Mouse (Mus musculus) myocyte (in vitro differentiated cells): ENCODE data around the gene Klk1b5. TPM values are rescaled to one million over a fixed set of nuclear protein-coding genes. Genes with fewer than 3 reads are reported as not detected.

Experiments used
- H3K27me3 ChIP-seq: one replicate; pipeline ENCODE4 v1.6.1; 2011; ENCODE audit not compliant: control insufficient read depth, insufficient read depth, insufficient read length
- H3K36me3 ChIP-seq: one replicate; pipeline ENCODE4 v1.6.1; 2011; ENCODE audit not compliant: control insufficient read depth, insufficient read depth
- H3K4me2 ChIP-seq: one replicate; pipeline ENCODE4 v1.6.1; 2011; ENCODE audit warnings: low read depth, control low read depth
- H3K4me3 ChIP-seq: one replicate; pipeline ENCODE4 v1.5.1; 2011; ENCODE audit warnings: mild to moderate bottlenecking, control low read depth, moderate library complexity
- H3K79me2 ChIP-seq: one replicate; pipeline ENCODE4 v1.6.1; 2011; ENCODE audit not compliant: control insufficient read depth, insufficient read depth
- H3ac ChIP-seq: one replicate; pipeline ENCODE4 v1.6.1; 2011; ENCODE audit not compliant: control insufficient read depth, insufficient read length
- E2F4 ChIP-seq: IDR thresholded peaks from one replicate; pipeline ENCODE4 v1.6.1; 2011; ENCODE audit warnings: mild to moderate bottlenecking, control low read depth, moderate library complexity; ENCODE audit not compliant: insufficient read depth
- MAX ChIP-seq: IDR thresholded peaks from one replicate; pipeline ENCODE4 v1.6.1; 2011; ENCODE audit warnings: low read depth, mild to moderate bottlenecking, control low read depth
- POLR2A ChIP-seq: IDR thresholded peaks from one replicate; pipeline ENCODE4 v1.6.1; 2011; ENCODE audit warnings: low read depth, mild to moderate bottlenecking, control low read depth, moderate library complexity; ENCODE audit not compliant: insufficient read length
- POLR2AphosphoS2 ChIP-seq: IDR thresholded peaks from one replicate; pipeline ENCODE4 v1.6.1; 2011; ENCODE audit warnings: low read depth, control low read depth; ENCODE audit not compliant: insufficient read length
- TCF12 ChIP-seq: IDR thresholded peaks from one replicate; pipeline ENCODE4 v1.6.1; 2011; ENCODE audit warnings: mild to moderate bottlenecking, control low read depth; ENCODE audit not compliant: poor library complexity, insufficient read depth, severe bottlenecking
- TCF3 ChIP-seq: IDR thresholded peaks from one replicate; pipeline ENCODE4 v1.6.1; 2011; ENCODE audit warnings: low read depth, control low read depth; ENCODE audit not compliant: insufficient read length
- USF1 ChIP-seq: IDR thresholded peaks from one replicate; pipeline ENCODE4 v1.6.1; 2011; ENCODE audit warnings: low read depth, mild to moderate bottlenecking, control low read depth, moderate library complexity
- polyA plus RNA-seq: library from polyadenylated mRNA; unstranded; fragments of >200 nt; fragmentation: generic; extraction: Trizol; gene quantifications from one replicate; pipeline ENCODE4 v1.2.1, GENCODE M21; 2012; ENCODE audit warnings: missing spikeins

Klk1b5 gene
- polyA plus RNA-seq, 1 experiment: not detected

- Histone ChIP-seq H3K79me2 (no peaks in the 10 kb centered on the region), H3K4me2 (no peak overlapping the region), H3K4me3 (no peak overlapping the region), H3ac (no peak overlapping the region), H3K36me3 (no peaks in the 10 kb centered on the region), H3K27me3 (peaks cover 57% of the 10 kb centered on the region)
- TF ChIP-seq POLR2AphosphoS2: no peak
- no peak for TF ChIP-seq POLR2A
- TF ChIP-seq TCF12: no peak
- no peak for TF ChIP-seq E2F4
- no peak for TF ChIP-seq USF1
- no peak for TF ChIP-seq TCF3
- TF ChIP-seq MAX: no peak
These were observed 53.7 kb downstream of the Klk1b5 start for GRCm38 (mm10) chr7:44269397-44269796.

Other genes with a start within 250 kb of the Klk1b5 start
- gene Klk1b1, start 249.2 kb upstream of the Klk1b5 start, polyA plus RNA-seq: not detected
- not detected for gene Klk1b9, start 239.9 kb upstream of the Klk1b5 start, polyA plus RNA-seq
- gene Klk1b11, start 220.1 kb upstream of the Klk1b5 start, polyA plus RNA-seq: not detected
- gene Klk1b26, start 203.8 kb upstream of the Klk1b5 start, polyA plus RNA-seq: 0.32 TPM
- gene Klk1b27, start 163.7 kb upstream of the Klk1b5 start, polyA plus RNA-seq: 0.11 TPM
- not detected for gene Klk1b21, start 113.6 kb upstream of the Klk1b5 start, polyA plus RNA-seq
- gene Klk1b22, start 103.3 kb upstream of the Klk1b5 start, polyA plus RNA-seq: 1.1 TPM
- not detected for gene Klk1b16, start 79.2 kb upstream of the Klk1b5 start, polyA plus RNA-seq
- gene Klk1b24, start 27.7 kb upstream of the Klk1b5 start, polyA plus RNA-seq: not detected
- not detected for gene Klk1b3, start 17.8 kb upstream of the Klk1b5 start, polyA plus RNA-seq
- not detected for gene Klk1b4, start 8.5 kb upstream of the Klk1b5 start, polyA plus RNA-seq
- not detected for gene Klk1, start 9.4 kb downstream of the Klk1b5 start, polyA plus RNA-seq
- gene Gm36864, start 20.2 kb downstream of the Klk1b5 start, polyA plus RNA-seq: not detected
- gene 1700028J19Rik, start 30.8 kb downstream of the Klk1b5 start, polyA plus RNA-seq: 0.62 TPM
- 40.9 TPM for gene 2410002F23Rik, start 30.8 kb downstream of the Klk1b5 start, polyA plus RNA-seq
- gene Acp4, start 41.4 kb downstream of the Klk1b5 start, polyA plus RNA-seq: 0.06 TPM
- gene Gm15517, start 45.5 kb downstream of the Klk1b5 start, polyA plus RNA-seq: not detected
- gene Clec11a, start 91.0 kb downstream of the Klk1b5 start, polyA plus RNA-seq: 0.60 TPM
- 0.10 TPM for gene Shank1, start 94.3 kb downstream of the Klk1b5 start, polyA plus RNA-seq
- gene Syt3, start 168.2 kb downstream of the Klk1b5 start, polyA plus RNA-seq: not detected
- gene 1700008O03Rik, start 169.9 kb downstream of the Klk1b5 start, polyA plus RNA-seq: not detected
- gene Lrrc4b, start 213.1 kb downstream of the Klk1b5 start, polyA plus RNA-seq: not detected
- not detected for gene Aspdh, start 249.4 kb downstream of the Klk1b5 start, polyA plus RNA-seq